Mouse (Mus musculus) neural tube, embryonic 15.5 days (tissue): Measurements from ENCODE around the gene Tmem207. TPM values are rescaled to one million over a fixed set of nuclear protein-coding genes. Genes with fewer than 3 reads are reported as not detected.
A peak's percentile ranks its signal among the peaks of the same experiment; 100 is the strongest.
"Not testable (repeated sequence)": the region's sequence is repeated elsewhere in the genome, so short reads cannot be mapped to it uniquely, and the experiment has no call there.

Experiments
- ATAC-seq: fragments of 200-750 bp; cut with Nextera tagmentation; 2 replicates; pipeline ENCODE4 v1.8.0; 2017; ENCODE audit warnings: mild to moderate bottlenecking, moderate TSS enrichment, moderate library complexity; ENCODE audit not compliant: low FRiP score
- H3K27ac ChIP-seq: fragments of 300-500 bp; sonication (generic); replicated peaks from 2 replicates; pipeline ENCODE4 v1.5.1; 2015; ENCODE audit warnings: mild to moderate bottlenecking, inconsistent platforms
- H3K27me3 ChIP-seq: fragments of 300-500 bp; sonication (generic); replicated peaks from 2 replicates; pipeline ENCODE4 v1.6.1; 2015; ENCODE audit warnings: inconsistent platforms
- H3K36me3 ChIP-seq: fragments of 300-500 bp; sonication (generic); 2 replicates; pipeline ENCODE4 v1.6.1; 2015; ENCODE audit warnings: inconsistent platforms
- H3K4me1 ChIP-seq: fragments of 300-500 bp; sonication (generic); 2 replicates; pipeline ENCODE4 v1.6.1; 2015; ENCODE audit warnings: inconsistent platforms
- H3K4me2 ChIP-seq: fragments of 300-500 bp; sonication (generic); 2 replicates; pipeline ENCODE4 v1.6.1; 2015; ENCODE audit warnings: inconsistent platforms, mild to moderate bottlenecking, moderate library complexity
- H3K4me3 ChIP-seq: fragments of 300-500 bp; sonication (generic); replicated peaks from 2 replicates; pipeline ENCODE4 v1.5.1; 2015; ENCODE audit warnings: mild to moderate bottlenecking, inconsistent platforms
- H3K9ac ChIP-seq: fragments of 300-500 bp; sonication (generic); replicated peaks from 2 replicates; pipeline ENCODE4 v1.6.1; 2015; ENCODE audit warnings: mild to moderate bottlenecking, inconsistent platforms
- H3K9me3 ChIP-seq: fragments of 300-500 bp; sonication (generic); replicated peaks from 2 replicates; pipeline ENCODE4 v1.6.1; 2016; ENCODE audit warnings: inconsistent platforms
- WGBS: fragments of 180-500 bp; shearing (Covaris S2); methylation state at CpG from one replicate; pipeline ENCODE4 v1.1.7; 2015; ENCODE audit warnings: mixed read lengths; 5-methylcytosine and 5-hydroxymethylcytosine counted together
- polyA plus RNA-seq: library from polyadenylated mRNA; unstranded; fragments of >200 nt; fragmentation: Nextera tagmentation; extraction: Ambion mirVana; gene quantifications from 2 replicates; pipeline ENCODE4 v1.2.1, GENCODE M21; 2015

The Tmem207 gene
- polyA plus RNA-seq, 1 experiment from 2014 or later: 0.20 TPM

DNA sequence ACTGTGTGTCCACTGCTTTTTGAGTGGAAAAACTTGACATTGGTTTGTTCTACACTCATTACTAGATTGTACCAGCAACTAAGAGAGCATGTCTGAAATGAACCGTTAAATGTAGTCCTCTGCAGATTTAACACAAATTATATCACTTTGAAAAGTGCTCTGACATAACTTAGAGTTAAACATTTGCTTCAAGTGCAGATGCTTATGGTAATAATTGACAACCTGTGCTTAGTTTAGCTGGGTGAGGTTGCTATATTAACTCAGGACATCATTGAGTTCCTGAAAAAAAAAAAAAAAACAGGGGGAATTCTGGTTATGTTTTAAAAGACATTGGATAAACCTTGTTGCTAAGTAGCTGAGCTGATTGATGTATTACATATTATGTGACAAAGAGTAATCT, 3.9 kb upstream of the Tmem207 start:
- Histone ChIP-seq H3K4me2 (no peak overlapping the region), H3K36me3 (no peaks in the 10 kb centered on the region), H3K9ac (no peak overlapping the region), H3K27me3 (no peaks in the 10 kb centered on the region), H3K4me1 (peaks cover 14% of the 10 kb centered on the region), H3K9me3 (no peaks in the 10 kb centered on the region), H3K27ac (no peak overlapping the region), H3K4me3 (no peak overlapping the region)
- ATAC-seq: no peak
- 91% methylated on average over 1 of the region's 1 CpGs for WGBS

DNA sequence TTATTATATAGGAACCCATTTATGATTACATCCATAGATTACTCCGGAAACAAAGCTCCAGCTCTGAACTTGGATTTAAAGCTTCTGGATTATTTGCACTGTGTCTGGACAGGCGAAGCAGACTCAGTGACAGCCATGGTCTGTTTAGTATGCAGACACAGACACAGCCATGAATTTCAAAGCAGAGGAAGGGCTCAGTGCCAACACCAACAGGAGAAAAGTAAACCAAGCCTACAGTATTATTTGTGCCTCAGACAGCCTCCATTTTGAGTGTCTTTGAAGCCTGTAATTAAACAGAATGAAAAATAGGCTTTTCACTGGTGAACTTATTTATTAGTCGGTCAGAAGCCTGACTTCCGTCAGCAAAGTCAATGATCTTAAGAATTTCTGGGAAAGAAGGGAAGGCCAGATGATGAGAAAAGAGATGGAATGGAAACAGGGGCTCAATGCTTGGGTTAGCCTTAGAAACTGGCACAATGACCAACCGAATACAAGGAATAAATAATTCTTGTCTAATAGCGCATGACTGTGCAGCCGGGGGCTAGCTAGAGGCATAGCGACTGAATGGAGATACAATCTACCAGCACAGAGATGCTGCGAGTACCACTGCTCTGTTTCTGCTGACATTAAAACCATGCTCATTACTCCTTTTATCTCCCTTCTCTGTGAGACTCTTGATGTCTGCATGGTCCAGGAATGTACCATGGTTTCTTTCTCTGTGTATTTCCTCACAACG, 1.5 kb upstream of the Tmem207 start:
- Histone ChIP-seq H3K27ac (peak overlapping the region; percentile 49; the same call in 1 of the 2 replicates), H3K36me3 (no peaks in the 10 kb centered on the region), H3K4me3 (no peak overlapping the region), H3K4me2 (peak overlapping the region; percentile 15; the same call in 1 of the 2 replicates), H3K9ac (no peak overlapping the region), H3K4me1 (peaks cover 14% of the 10 kb centered on the region), H3K27me3 (no peaks in the 10 kb centered on the region), H3K9me3 (no peaks in the 10 kb centered on the region)
- 30% methylated on average over 10 of the region's 10 CpGs for WGBS
- ATAC-seq: peak; percentile 90

DNA sequence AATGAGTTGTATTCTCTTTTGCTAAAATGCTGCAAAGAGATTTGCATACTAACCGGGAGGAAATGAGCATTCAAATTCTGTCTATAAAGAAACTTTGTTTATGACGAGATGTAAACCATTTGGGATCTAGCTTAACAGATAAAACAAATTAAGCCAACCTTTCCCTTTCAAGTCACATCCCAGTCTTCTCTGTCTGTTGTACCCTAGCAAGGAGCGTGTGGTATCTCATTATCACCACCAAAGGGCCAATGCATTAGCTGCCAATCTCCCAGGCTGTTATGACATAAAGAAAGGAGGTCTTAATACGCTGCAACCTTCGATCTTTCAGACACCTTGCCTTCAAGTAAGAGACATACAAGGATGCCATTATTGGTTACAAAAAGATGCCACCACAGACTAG, 737 bp downstream of the Tmem207 start:
- no peaks in the 10 kb centered on the region for H3K9me3 ChIP-seq
- H3K4me2 ChIP-seq: no peak overlapping the region
- 51% methylated on average over 5 of the region's 5 CpGs for WGBS
- H3K27ac ChIP-seq: no peak overlapping the region
- no peaks in the 10 kb centered on the region for H3K36me3 ChIP-seq
- H3K4me1 ChIP-seq: peaks cover 14% of the 10 kb centered on the region
- H3K4me3 ChIP-seq: no peak overlapping the region
- H3K9ac ChIP-seq: no peak overlapping the region
- H3K27me3 ChIP-seq: no peaks in the 10 kb centered on the region
- ATAC-seq: no peak

DNA sequence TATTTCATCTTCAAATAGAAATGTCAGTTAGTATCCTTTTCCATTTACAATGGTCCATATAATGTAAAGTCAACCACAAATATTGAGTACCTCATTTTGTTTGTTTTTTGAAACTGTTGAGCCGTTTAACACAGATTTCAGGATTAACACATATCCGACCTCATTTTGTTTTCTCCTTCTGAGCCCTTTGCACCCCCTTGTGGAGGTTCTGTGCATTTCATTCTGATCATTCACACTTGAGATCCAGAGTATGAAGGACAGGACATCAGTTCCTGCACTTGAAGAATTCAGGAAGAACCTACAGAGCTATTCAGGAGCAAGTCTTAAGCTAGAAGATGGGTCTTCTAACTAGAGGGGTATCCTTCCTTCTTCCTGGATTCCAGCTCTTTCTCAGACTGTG, 7.0 kb downstream of the Tmem207 start:
- Histone ChIP-seq H3K27ac (no peak overlapping the region), H3K4me1 (no peaks in the 10 kb centered on the region), H3K9ac (no peak overlapping the region), H3K4me2 (no peak overlapping the region), H3K4me3 (no peak overlapping the region), H3K36me3 (no peaks in the 10 kb centered on the region), H3K27me3 (no peaks in the 10 kb centered on the region; the same call in 1 of the 2 replicates), H3K9me3 (no peaks in the 10 kb centered on the region)
- no peak for ATAC-seq
- WGBS: 76% methylated on average over 2 of the region's 2 CpGs

DNA sequence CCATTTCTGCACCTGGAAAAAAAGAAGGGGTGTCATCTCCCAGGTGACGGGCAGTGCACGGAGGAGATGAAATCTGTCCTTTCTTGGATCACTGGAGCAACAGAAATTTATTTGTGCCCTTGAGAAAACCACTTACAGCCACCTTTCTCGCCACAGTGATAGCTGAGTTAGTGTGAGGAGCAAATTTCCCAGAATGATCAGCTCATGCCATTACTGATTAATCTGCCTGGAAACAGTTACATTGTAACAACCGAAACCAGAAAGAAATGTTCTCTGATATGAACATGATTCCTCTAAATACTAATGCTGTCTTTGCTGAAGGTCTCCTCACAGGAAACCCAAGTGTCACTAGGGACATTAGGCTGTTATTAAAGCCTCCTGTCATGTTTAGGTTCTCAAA, 21.6 kb downstream of the Tmem207 start:
- no peak overlapping the region for H3K9ac ChIP-seq
- 79% methylated on average over 4 of the region's 4 CpGs for WGBS
- no peak overlapping the region for H3K4me3 ChIP-seq
- H3K9me3 ChIP-seq: no peaks in the 10 kb centered on the region
- H3K4me1 ChIP-seq: no peaks in the 10 kb centered on the region
- ATAC-seq: no peak
- H3K4me2 ChIP-seq: no peak overlapping the region
- no peaks in the 10 kb centered on the region for H3K27me3 ChIP-seq
- no peaks in the 10 kb centered on the region for H3K36me3 ChIP-seq
- H3K27ac ChIP-seq: no peak overlapping the region

DNA sequence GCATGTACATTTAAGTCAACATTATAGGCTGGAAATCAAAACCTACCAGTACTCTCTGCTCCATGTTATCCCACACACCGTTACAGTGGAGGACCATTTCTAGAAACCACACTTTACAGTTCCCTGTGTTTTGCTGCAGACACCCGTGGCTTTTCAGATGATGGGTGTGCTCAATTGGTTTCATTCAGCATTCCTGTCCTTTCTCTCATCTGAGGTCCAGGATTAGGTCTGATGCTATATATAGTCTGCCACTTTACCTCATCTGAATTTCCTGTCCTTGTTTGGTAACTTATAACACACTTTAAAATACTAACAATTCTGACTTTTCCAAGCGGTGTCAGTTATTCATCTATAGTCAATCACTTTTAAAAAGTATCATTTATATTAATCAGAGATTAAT, 25.8 kb downstream of the Tmem207 start:
- Histone ChIP-seq H3K27me3 (no peaks in the 10 kb centered on the region), H3K9ac (no peak overlapping the region), H3K4me3 (no peak overlapping the region), H3K36me3 (no peaks in the 10 kb centered on the region), H3K27ac (no peak overlapping the region), H3K4me1 (no peaks in the 10 kb centered on the region), H3K4me2 (no peak overlapping the region), H3K9me3 (no peaks in the 10 kb centered on the region)
- 86% methylated on average over 3 of the region's 3 CpGs for WGBS
- no peak for ATAC-seq

DNA sequence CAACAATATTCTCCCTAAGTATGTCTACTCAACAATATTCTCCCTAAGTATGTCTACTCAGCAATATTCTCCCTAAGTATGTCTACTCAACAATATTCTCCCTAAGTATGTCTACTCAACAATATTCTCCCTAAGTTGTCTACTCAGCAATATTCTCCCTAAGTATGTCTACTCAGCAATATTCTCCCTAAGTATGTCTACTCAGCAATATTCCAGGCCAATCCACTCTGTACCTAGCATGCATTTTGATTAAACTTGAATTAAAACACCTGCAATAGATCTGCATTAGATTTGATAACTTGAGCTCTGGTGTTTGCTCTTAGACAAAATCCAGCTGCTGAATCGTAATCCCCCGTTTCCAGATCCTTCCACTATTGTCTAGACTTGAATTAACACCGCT, 26.9 kb downstream of the Tmem207 start:
- H3K4me1 ChIP-seq, H3K4me3 ChIP-seq, H3K27me3 ChIP-seq, H3K36me3 ChIP-seq, H3K4me2 ChIP-seq, ATAC-seq, H3K27ac ChIP-seq, H3K9ac ChIP-seq, H3K9me3 ChIP-seq: not testable (repeated sequence)
- 89% methylated on average over 3 of the region's 3 CpGs for WGBS

DNA sequence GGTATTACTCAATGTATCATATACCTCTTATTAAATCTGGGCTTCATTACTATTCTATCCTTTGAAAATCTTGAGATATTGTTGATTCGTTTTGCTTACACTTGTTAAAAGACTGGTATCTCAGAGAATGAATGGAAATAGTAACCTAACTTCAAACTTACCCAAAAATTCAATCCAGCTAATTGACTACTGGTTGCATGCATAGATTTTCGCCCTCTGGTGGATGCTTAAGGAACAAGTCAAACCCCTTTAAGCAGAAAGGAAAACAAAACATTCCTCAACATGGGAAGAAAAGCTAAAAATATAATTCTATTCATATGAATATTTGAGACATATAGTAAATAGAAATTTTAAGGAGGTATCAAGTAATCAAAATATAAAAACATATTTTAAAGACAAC, 30.8 kb downstream of the Tmem207 start:
- no peaks in the 10 kb centered on the region for H3K27me3 ChIP-seq
- H3K27ac ChIP-seq: no peak overlapping the region
- H3K36me3 ChIP-seq: no peaks in the 10 kb centered on the region
- ATAC-seq: no peak
- H3K4me2 ChIP-seq: no peak overlapping the region
- no peaks in the 10 kb centered on the region for H3K4me1 ChIP-seq
- H3K9ac ChIP-seq: no peak overlapping the region
- no peak overlapping the region for H3K4me3 ChIP-seq
- H3K9me3 ChIP-seq: no peaks in the 10 kb centered on the region
- WGBS: 20% methylated on average over 2 of the region's 2 CpGs

DNA sequence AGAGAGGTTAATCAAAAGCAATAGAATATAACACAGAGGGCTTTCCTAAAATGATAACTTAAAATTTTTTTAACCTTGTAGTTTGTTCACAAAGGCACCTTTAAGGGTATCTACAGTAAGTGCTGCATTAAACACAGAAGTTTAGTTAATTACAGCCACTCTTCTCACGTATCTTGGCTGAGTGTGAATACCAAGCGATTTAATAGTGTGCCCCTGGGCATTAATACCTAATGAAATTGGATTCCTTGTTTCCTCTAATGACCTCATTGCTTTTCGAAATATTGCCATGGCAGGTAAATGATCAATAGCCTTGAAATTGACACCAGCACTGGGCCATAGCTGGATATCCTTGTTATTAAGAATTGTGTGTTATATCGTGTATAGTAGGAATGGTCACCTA, 55.3 kb downstream of the Tmem207 start:
- Histone ChIP-seq H3K27me3 (no peaks in the 10 kb centered on the region), H3K4me2 (no peak overlapping the region), H3K36me3 (no peaks in the 10 kb centered on the region), H3K4me1 (no peaks in the 10 kb centered on the region), H3K9ac (no peak overlapping the region), H3K4me3 (no peak overlapping the region), H3K9me3 (no peaks in the 10 kb centered on the region), H3K27ac (no peak overlapping the region)
- 70% methylated on average over 4 of the region's 4 CpGs for WGBS
- no peak for ATAC-seq

DNA sequence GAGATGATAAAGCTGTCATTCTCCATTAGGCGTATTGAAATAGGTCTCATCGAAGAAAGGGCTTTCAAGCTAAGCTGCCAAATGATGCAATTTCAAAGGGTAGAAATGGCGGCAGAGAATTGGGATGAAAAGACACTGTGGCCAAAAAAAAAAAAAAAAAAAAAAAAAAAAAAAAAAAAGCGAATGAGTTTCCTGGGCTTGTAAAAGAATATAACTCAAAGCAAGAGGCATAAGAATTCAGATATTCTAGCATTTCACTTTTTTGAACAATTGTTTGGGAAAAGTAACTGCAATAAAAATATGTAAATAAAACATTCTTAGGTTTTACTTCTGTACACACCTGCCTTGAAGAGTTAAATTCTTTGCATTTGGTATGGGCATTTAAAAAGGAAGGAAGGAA, 60.0 kb downstream of the Tmem207 start:
- 78% methylated on average over 4 of the region's 4 CpGs for WGBS
- ATAC-seq: no peak
- Histone ChIP-seq H3K4me1 (no peaks in the 10 kb centered on the region), H3K4me2 (no peak overlapping the region), H3K27ac (no peak overlapping the region), H3K9me3 (no peaks in the 10 kb centered on the region), H3K4me3 (no peak overlapping the region), H3K27me3 (no peaks in the 10 kb centered on the region), H3K36me3 (no peaks in the 10 kb centered on the region), H3K9ac (no peak overlapping the region)

DNA sequence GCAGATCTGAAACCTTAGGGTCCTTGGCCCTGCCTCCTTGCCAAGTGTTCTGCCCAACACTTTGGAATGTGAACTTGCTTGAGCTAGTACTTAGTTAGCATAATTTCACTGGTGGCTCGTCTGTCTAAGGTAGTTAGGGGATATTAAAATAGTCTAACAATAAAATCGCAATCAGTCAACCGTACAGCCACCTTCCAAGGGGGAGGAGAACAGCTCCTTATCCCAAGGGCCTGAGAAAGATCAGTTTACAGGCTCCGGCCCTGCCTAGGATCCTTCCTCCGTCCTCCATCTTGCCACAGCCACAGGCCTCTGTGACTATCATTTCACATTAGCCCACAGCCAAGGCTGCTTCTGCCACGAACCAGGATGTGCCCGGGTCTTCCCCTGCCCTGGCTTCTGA, 63.7 kb downstream of the Tmem207 start, which contains the start of gene Cldn16:
Gene Cldn16, plus strand, starts transcription at position 301 of the 400 bp plus-strand sequence.
- no peaks in the 10 kb centered on the region for H3K36me3 ChIP-seq
- no peak within 1 kb of the TSS for H3K4me2 ChIP-seq
- H3K9ac ChIP-seq: no peak within 1 kb of the TSS
- H3K4me3 ChIP-seq: no peak within 1 kb of the TSS
- WGBS: 85% methylated on average over 7 of the region's 7 CpGs
- H3K27ac ChIP-seq: no peak within 1 kb of the TSS
- H3K9me3 ChIP-seq: no peaks in the 10 kb centered on the region
- ATAC-seq: no peak
- H3K4me1 ChIP-seq: no peaks in the 10 kb centered on the region
- no peaks in the 10 kb centered on the region for H3K27me3 ChIP-seq

DNA sequence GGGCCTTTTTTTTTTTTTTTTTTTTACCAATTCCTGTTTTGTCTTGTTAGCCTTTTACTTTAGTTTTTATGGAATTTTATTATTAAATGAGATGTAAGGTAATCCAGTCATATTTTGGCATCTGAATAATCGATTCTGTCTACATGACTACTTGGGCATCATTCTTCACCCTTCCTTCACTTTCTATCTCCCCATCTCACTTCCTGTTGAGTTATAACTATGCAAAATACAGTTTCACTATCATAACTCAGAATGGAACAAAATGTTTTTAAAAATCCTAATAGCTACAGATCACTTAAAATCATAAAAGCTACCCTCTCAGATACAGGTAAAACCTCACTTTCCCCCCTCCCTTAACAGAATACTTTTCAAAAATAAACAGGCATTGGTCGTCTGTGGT, 70.4 kb downstream of the Tmem207 start:
- H3K27me3 ChIP-seq: no peaks in the 10 kb centered on the region
- no peak overlapping the region for H3K27ac ChIP-seq
- no peak overlapping the region for H3K9ac ChIP-seq
- ATAC-seq: no peak
- 86% methylated on average over 2 of the region's 2 CpGs for WGBS
- H3K36me3 ChIP-seq: no peaks in the 10 kb centered on the region
- H3K4me1 ChIP-seq: no peaks in the 10 kb centered on the region
- no peak overlapping the region for H3K4me3 ChIP-seq
- no peak overlapping the region for H3K4me2 ChIP-seq
- H3K9me3 ChIP-seq: no peaks in the 10 kb centered on the region
